Mouse (Mus musculus) myocyte (in vitro differentiated cells): ENCODE data around the gene Senp2. TPM values are rescaled to one million over a fixed set of nuclear protein-coding genes. Genes with fewer than 3 reads are reported as not detected.

Source experiments
- H3K27me3 ChIP-seq: one replicate; pipeline ENCODE4 v1.6.1; 2011; ENCODE audit not compliant: control insufficient read depth, insufficient read depth, insufficient read length
- H3K36me3 ChIP-seq: one replicate; pipeline ENCODE4 v1.6.1; 2011; ENCODE audit not compliant: control insufficient read depth, insufficient read depth
- H3K4me2 ChIP-seq: one replicate; pipeline ENCODE4 v1.6.1; 2011; ENCODE audit warnings: low read depth, control low read depth
- H3K4me3 ChIP-seq: one replicate; pipeline ENCODE4 v1.5.1; 2011; ENCODE audit warnings: mild to moderate bottlenecking, control low read depth, moderate library complexity
- H3K79me2 ChIP-seq: one replicate; pipeline ENCODE4 v1.6.1; 2011; ENCODE audit not compliant: control insufficient read depth, insufficient read depth
- H3ac ChIP-seq: one replicate; pipeline ENCODE4 v1.6.1; 2011; ENCODE audit not compliant: control insufficient read depth, insufficient read length
- CEBPB ChIP-seq: IDR thresholded peaks from 2 replicates; pipeline ENCODE4 v1.6.1; 2011; ENCODE audit warnings: mild to moderate bottlenecking, moderate library complexity; ENCODE audit not compliant: poor library complexity, insufficient read depth, severe bottlenecking
- E2F4 ChIP-seq: IDR thresholded peaks from one replicate; pipeline ENCODE4 v1.6.1; 2011; ENCODE audit warnings: mild to moderate bottlenecking, control low read depth, moderate library complexity; ENCODE audit not compliant: insufficient read depth
- MAX ChIP-seq: IDR thresholded peaks from one replicate; pipeline ENCODE4 v1.6.1; 2011; ENCODE audit warnings: low read depth, mild to moderate bottlenecking, control low read depth
- MYOD1 ChIP-seq, 3 experiments: IDR thresholded peaks; one replicate each; pipeline ENCODE4 v1.6.1; 2011; ENCODE audit warnings: control low read depth in 2 of 3, low read depth in 2 of 3, mild to moderate bottlenecking in 2 of 3, moderate library complexity in 1 of 3; ENCODE audit not compliant: insufficient read length in 2 of 3, control insufficient read depth in 1 of 3
- MYOG ChIP-seq, 3 experiments: IDR thresholded peaks; one replicate each; pipeline ENCODE4 v1.6.1; 2011; ENCODE audit warnings: control low read depth in 2 of 3, low read depth in 2 of 3, mild to moderate bottlenecking in 2 of 3; ENCODE audit not compliant: insufficient read length in 2 of 3, control insufficient read depth in 1 of 3, insufficient read depth in 1 of 3
- POLR2A ChIP-seq: IDR thresholded peaks from one replicate; pipeline ENCODE4 v1.6.1; 2011; ENCODE audit warnings: low read depth, mild to moderate bottlenecking, control low read depth, moderate library complexity; ENCODE audit not compliant: insufficient read length
- POLR2AphosphoS2 ChIP-seq: IDR thresholded peaks from one replicate; pipeline ENCODE4 v1.6.1; 2011; ENCODE audit warnings: low read depth, control low read depth; ENCODE audit not compliant: insufficient read length
- REST ChIP-seq: IDR thresholded peaks from one replicate; pipeline ENCODE4 v1.6.1; 2011; ENCODE audit warnings: mild to moderate bottlenecking, control low read depth, moderate library complexity; ENCODE audit not compliant: insufficient read depth, insufficient read length
- SRF ChIP-seq: IDR thresholded peaks from one replicate; pipeline ENCODE4 v1.6.1; 2011; ENCODE audit warnings: low read depth; ENCODE audit not compliant: control insufficient read depth, insufficient read length
- TCF12 ChIP-seq: IDR thresholded peaks from one replicate; pipeline ENCODE4 v1.6.1; 2011; ENCODE audit warnings: mild to moderate bottlenecking, control low read depth; ENCODE audit not compliant: poor library complexity, insufficient read depth, severe bottlenecking
- TCF3 ChIP-seq: IDR thresholded peaks from one replicate; pipeline ENCODE4 v1.6.1; 2011; ENCODE audit warnings: low read depth, control low read depth; ENCODE audit not compliant: insufficient read length
- USF1 ChIP-seq: IDR thresholded peaks from one replicate; pipeline ENCODE4 v1.6.1; 2011; ENCODE audit warnings: low read depth, mild to moderate bottlenecking, control low read depth, moderate library complexity
- polyA plus RNA-seq: library from polyadenylated mRNA; unstranded; fragments of >200 nt; fragmentation: generic; extraction: Trizol; gene quantifications from one replicate; pipeline ENCODE4 v1.2.1, GENCODE M21; 2012; ENCODE audit warnings: missing spikeins

The Senp2 gene
- polyA plus RNA-seq, 1 experiment, result 12.0 TPM

GRCm38 (mm10) chr16:22009596-22009995, 312 bp downstream of the Senp2 start:
- Histone ChIP-seq H3ac (peak overlapping the region; percentile 37), H3K4me3 (peak overlapping the region; percentile 44), H3K4me2 (peak overlapping the region; percentile 80), H3K36me3 (no peaks in the 10 kb centered on the region), H3K79me2 (peaks cover 36% of the 10 kb centered on the region), H3K27me3 (no peaks in the 10 kb centered on the region)
- TF ChIP-seq POLR2AphosphoS2 (no peak), MYOD1 (IDR thresholded peaks at IDR 0.05; ENCODE audit: control insufficient read depth in 1 of 3, insufficient read length in 2 of 3, low read depth in 2 of 3) (no peak), USF1 (no peak), TCF3 (no peak), E2F4 (no peak), TCF12 (no peak), MAX (no peak), REST (no peak), CEBPB (no peak), POLR2A (no peak)

- Histone ChIP-seq H3K27me3 (no peaks in the 10 kb centered on the region), H3ac (no peak overlapping the region), H3K4me2 (no peak overlapping the region), H3K79me2 (peaks cover 27% of the 10 kb centered on the region), H3K4me3 (no peak overlapping the region), H3K36me3 (peaks cover 18% of the 10 kb centered on the region)
- no peak for TF ChIP-seq POLR2AphosphoS2
- no peak for TF ChIP-seq MAX
- TF ChIP-seq TCF3, result no peak
- TF ChIP-seq E2F4, result no peak
- no peak for TF ChIP-seq POLR2A
- no peak for TF ChIP-seq MYOG (IDR thresholded peaks at IDR 0.05; ENCODE audit: control insufficient read depth in 1 of 3, insufficient read depth in 1 of 3, insufficient read length in 2 of 3, low read depth in 2 of 3)
- TF ChIP-seq MYOD1 (IDR thresholded peaks at IDR 0.05; ENCODE audit: control insufficient read depth in 1 of 3, insufficient read length in 2 of 3, low read depth in 2 of 3), result no peak
- no peak for TF ChIP-seq TCF12
- no peak for TF ChIP-seq REST
- TF ChIP-seq CEBPB, result no peak
- no peak for TF ChIP-seq SRF
- TF ChIP-seq USF1, result no peak
These were observed 6.3 kb downstream of the Senp2 start for GRCm38 (mm10) chr16:22015569-22015968.

- no peak overlapping the region for H3K4me2 ChIP-seq
- H3K36me3 ChIP-seq, result peaks cover 29% of the 10 kb centered on the region
- H3K4me3 ChIP-seq, result no peak overlapping the region
- no peaks in the 10 kb centered on the region for H3K79me2 ChIP-seq
- no peak for TF ChIP-seq SRF
- no peak for TF ChIP-seq REST
- TF ChIP-seq CEBPB, result no peak
- no peak for TF ChIP-seq E2F4
- TF ChIP-seq POLR2AphosphoS2, result no peak
- TF ChIP-seq TCF12, result no peak
- no peak for TF ChIP-seq MYOD1 (IDR thresholded peaks at IDR 0.05; ENCODE audit: control insufficient read depth in 1 of 3, insufficient read length in 2 of 3, low read depth in 2 of 3)
- no peak for TF ChIP-seq TCF3
- no peak for TF ChIP-seq MYOG (IDR thresholded peaks at IDR 0.05; ENCODE audit: control insufficient read depth in 1 of 3, insufficient read depth in 1 of 3, insufficient read length in 2 of 3, low read depth in 2 of 3)
- no peak for TF ChIP-seq USF1
- H3K27me3 ChIP-seq, result no peaks in the 10 kb centered on the region
- no peak overlapping the region for H3ac ChIP-seq
These were observed 12.8 kb downstream of the Senp2 start for GRCm38 (mm10) chr16:22022122-22022521.

- Histone ChIP-seq H3K27me3 (no peaks in the 10 kb centered on the region), H3K36me3 (peaks cover 45% of the 10 kb centered on the region), H3K4me2 (no peak overlapping the region), H3K79me2 (no peaks in the 10 kb centered on the region), H3K4me3 (no peak overlapping the region), H3ac (no peak overlapping the region)
- TF ChIP-seq MAX, result no peak
- TF ChIP-seq USF1, result no peak
These were observed 18.2 kb downstream of the Senp2 start for GRCm38 (mm10) chr16:22027474-22027873.

DNA sequence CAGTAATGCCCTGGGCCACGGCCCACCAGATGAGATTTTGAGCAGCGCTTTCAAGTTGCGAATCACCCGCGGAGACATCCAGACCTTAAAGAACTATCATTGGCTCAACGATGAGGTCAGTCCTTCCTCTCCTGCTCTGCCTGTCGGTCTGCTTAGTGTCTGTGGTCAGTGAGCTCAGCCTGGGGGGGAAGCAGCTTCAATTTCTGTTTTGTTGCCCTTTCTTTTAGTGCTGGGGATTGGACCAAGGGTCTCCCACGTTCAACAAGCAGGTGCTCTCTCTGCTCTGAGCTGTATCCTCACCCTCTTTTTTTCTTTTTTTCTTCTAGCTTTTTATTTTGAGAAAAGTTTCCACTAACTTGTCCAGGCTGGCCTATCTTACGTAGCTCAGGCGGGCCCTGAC, 29.3 kb downstream of the Senp2 start:
- H3ac ChIP-seq, result no peak overlapping the region
- no peak overlapping the region for H3K4me3 ChIP-seq
- peaks cover 31% of the 10 kb centered on the region for H3K36me3 ChIP-seq
- TF ChIP-seq TCF3 (no peak), POLR2AphosphoS2 (no peak), MYOD1 (IDR thresholded peaks at IDR 0.05; ENCODE audit: control insufficient read depth in 1 of 3, insufficient read length in 2 of 3, low read depth in 2 of 3) (no peak), USF1 (no peak), REST (no peak), MAX (no peak), SRF (no peak), CEBPB (no peak), POLR2A (no peak)
- H3K27me3 ChIP-seq, result no peaks in the 10 kb centered on the region
- H3K79me2 ChIP-seq, result no peaks in the 10 kb centered on the region
- no peak overlapping the region for H3K4me2 ChIP-seq

- Histone ChIP-seq H3K4me3 (no peak overlapping the region), H3K27me3 (no peaks in the 10 kb centered on the region), H3K79me2 (no peaks in the 10 kb centered on the region), H3K36me3 (peaks cover 36% of the 10 kb centered on the region), H3ac (no peak overlapping the region), H3K4me2 (no peak overlapping the region)
- no peak for TF ChIP-seq TCF12
- TF ChIP-seq MYOG (IDR thresholded peaks at IDR 0.05; ENCODE audit: control insufficient read depth in 1 of 3, insufficient read depth in 1 of 3, insufficient read length in 2 of 3, low read depth in 2 of 3), result no peak
- TF ChIP-seq E2F4, result no peak
- no peak for TF ChIP-seq POLR2AphosphoS2
- no peak for TF ChIP-seq REST
These were observed 30.7 kb downstream of the Senp2 start for GRCm38 (mm10) chr16:22039978-22040377.
